Mouse (Mus musculus) left cerebral cortex, adult 2 months (tissue): Measurements from ENCODE around the gene Slc12a4. TPM values are rescaled to one million over a fixed set of nuclear protein-coding genes. Genes with fewer than 3 reads are reported as not detected.
"Not testable (repeated sequence)": the region's sequence is repeated elsewhere in the genome, so short reads cannot be mapped to it uniquely, and the experiment has no call there.

Source experiments
- DNase-seq, 2 experiments: peaks; one replicate each; pipeline ENCODE4 v3.0.0; 2021 to 2022; ENCODE audit warnings: low spot score in 2 of 2, mixed read lengths in 1 of 2; ENCODE audit errors: extremely low spot score in 1 of 2
- H3K27ac ChIP-seq: fragments of 200-600 bp; 2 replicates; pipeline ENCODE4 v1.8.1; 2022
- H3K4me3 ChIP-seq: fragments of 200-600 bp; 2 replicates; pipeline ENCODE4 v1.8.1; 2022
- CTCF ChIP-seq: fragments of 200-600 bp; IDR thresholded peaks from 2 replicates; pipeline ENCODE4 v1.8.1; 2022; ENCODE audit warnings: antibody characterized with exemption, mild to moderate bottlenecking, moderate library complexity
- intact Hi-C: fragments of 180-260 bp; cut with DNase I; formaldehyde crosslinking; loops from one replicate; pipeline ENCODE4 v1.15.1; 2025
- long read RNA-seq, 2 experiments: library from polyadenylated mRNA; stranded (forward); transcript quantifications; one replicate each; pipeline ENCODE4 v2.0.0; 2021; ENCODE audit warnings: borderline mapping rate in 2 of 2
- total RNA-seq, 2 experiments: library from RNA; stranded (reverse); gene quantifications; 2 replicates each; pipeline ENCODE4 v1.2.3; 2021

The Slc12a4 gene
- total RNA-seq: 10 to 100 TPM; 18.2 to 19.8 TPM
- long read RNA-seq, experiment 1, transcript Slc12a4-202 (24 exons, 3,755 nt): major isoform, 40 of 59 reads
- long read RNA-seq, experiment 1, partial matches to known transcripts: 9 of 59 reads
- long read RNA-seq, experiment 1, other reads (novel, unspliced or antisense): 10 of 59 reads
- long read RNA-seq, experiment 2, transcript Slc12a4-202 (24 exons, 3,755 nt): major isoform, 44 of 69 reads
- long read RNA-seq, experiment 2, partial matches to known transcripts: 13 of 69 reads
- long read RNA-seq, experiment 2, other reads (novel, unspliced or antisense): 11 of 69 reads

DNA sequence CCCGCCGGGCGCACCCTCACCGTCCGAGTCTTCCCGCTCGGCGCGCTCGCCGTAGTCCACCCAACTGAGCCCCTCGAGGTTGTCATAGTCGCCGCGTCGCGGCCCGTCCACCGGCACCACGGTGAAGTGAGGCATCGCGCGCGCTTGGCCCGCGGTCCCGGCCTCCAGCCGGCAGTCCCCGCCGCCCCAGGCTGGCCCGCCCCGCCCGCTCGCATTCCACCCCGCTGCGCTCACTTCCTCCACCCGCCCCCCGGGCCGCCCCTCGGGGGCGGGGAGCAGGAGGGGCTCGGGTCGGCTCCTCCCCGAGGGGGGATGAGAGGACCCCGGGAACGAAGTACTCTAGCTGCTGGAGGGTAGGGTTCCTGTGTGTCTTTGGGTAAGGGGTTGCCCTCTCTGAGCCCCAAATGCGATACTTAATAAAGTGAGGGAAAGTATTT lies at the start of gene Slc12a4:
Gene Slc12a4, minus strand, starts transcription at position 193 of the 437 bp plus-strand sequence.
- TF ChIP-seq CTCF: no peak
- peak within 1 kb of the TSS; percentile 70 for H3K4me3 ChIP-seq
- intact Hi-C loops: no loop called here
- peak within 1 kb of the TSS; percentile 83 for H3K27ac ChIP-seq
- DNase-seq: peak; percentile 33 to 55

DNA sequence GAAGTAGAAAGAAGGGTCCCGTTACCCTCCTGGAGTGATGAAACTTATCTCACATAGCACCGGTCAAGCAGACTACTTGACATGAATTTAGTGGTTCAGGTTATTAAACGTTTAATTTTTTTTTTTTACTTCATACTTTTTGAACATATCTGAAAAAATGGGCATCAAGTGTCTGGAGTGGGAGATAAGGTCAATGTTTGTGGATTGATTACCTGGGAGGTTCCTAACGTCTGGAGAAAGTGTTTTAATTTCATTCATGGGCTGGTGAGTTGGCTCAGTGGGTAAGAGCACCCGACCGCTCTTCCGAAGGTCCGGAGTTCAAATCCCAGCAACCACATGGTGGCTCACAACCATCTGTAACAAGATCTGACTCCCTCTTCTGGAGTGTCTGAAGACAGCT lies 46.3 kb upstream of the Slc12a4 start:
- not testable (repeated sequence) for DNase-seq, H3K4me3 ChIP-seq
- intact Hi-C loops: loop anchor here (5.0 kb wide), 1 partner anchor 160 kb away; the partner anchor contains the start of gene Cenpt

DNA sequence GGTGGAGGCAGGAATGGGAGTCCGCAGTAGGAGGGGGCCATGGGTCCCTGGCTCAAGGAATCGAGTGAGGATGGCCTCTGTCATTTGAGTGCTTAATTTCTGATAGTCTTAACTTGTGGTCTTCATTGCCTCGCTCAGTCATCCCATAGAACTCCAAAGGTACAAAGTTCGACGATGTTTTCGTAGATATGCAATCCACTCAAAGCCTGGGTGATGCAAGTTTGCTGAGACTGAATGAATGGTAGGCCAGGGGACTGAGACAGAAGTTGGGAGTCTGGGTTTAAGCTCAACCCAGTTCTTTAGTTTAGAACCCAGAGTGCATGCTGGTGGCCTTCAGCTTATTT lies 45.7 kb upstream of the Slc12a4 start, which contains the start of gene Ddx28:
Gene Ddx28, minus strand, starts transcription at position 240 of the 344 bp plus-strand sequence.
- peak within 1 kb of the TSS; percentile 99 for H3K4me3 ChIP-seq
- no peak for TF ChIP-seq CTCF
- intact Hi-C loops: loop anchor here (2.0 to 5.0 kb wide), 2 partner anchors 111 to 159 kb away; partner anchors contain the start of genes Cenpt and Pskh1
- no peak for DNase-seq
- peak within 1 kb of the TSS; percentile 81 for H3K27ac ChIP-seq

More for the DNA sequence above, 46.3 kb upstream of the Slc12a4 start:
- not testable (repeated sequence) for H3K27ac ChIP-seq

DNA sequence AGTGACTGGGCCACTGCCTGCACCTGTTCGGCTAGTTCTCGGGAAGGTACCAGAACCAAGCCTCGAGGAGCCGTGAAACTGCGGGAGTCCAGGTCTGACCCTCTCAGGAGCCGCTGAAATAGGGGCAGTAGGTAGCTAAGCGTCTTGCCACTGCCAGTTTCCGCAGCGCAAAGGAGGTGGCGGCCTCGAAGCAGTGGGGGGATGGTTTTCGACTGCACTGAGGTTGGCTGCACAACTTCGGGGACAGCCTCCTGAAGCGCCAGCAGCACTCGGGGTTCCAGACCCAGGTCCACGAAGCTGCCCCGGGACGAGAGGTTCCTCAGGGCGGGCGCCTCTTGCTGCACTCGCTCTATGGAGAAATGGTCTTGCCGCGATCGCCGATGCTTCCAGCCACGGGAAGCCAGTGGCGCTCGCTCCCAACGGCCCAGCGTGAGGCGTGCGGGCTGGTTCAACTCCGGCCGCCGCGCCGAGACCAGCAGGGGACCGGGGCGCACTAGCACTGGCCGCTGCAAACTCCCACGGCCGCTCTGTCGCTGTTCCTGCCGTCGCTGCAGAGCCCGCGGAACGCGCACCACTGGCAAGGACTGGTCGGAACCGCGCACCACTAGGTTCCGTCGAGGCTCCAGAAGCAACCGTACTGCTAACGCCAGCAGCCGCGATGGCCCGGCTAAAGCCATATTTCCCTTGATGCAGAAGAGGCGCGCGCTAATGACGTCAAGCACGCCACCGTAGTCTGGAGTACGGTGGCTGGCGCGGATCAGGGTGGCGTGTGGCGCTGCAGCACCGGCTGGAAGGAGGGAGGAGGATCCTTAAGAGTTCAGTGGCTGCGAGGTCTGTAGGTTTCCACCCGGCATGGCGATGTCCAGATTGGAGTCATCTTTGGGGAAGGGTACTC lies 45.1 kb upstream of the Slc12a4 start:
- intact Hi-C loops: loop anchor here (2.0 to 5.0 kb wide), 2 partner anchors 110 to 159 kb away; partner anchors contain the start of genes Cenpt and Pskh1
- H3K4me3 ChIP-seq: peak overlapping the region; percentile 99

DNA sequence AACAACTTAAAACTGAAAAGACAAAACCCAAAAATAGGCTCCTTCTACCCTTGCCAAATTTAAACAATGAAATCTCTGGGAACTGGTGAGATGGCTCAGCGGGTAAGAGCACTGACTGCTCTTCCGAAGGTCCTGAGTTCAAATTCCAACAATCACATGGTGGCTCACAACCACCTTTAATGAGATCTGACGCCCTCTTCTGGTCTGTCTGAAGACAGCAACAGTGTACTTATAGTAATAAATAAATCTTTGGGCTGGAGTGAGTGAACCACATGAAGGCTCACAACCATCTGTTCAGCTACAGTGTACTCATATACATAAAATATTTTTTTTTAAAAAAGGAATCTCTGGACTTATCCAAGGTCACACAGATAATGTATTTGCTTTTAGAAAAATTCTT lies 42.0 kb upstream of the Slc12a4 start:
- H3K4me3 ChIP-seq, intact Hi-C loops, DNase-seq, H3K27ac ChIP-seq: not testable (repeated sequence)
- peak; percentile 33 for TF ChIP-seq CTCF

More for the DNA sequence above, 45.1 kb upstream of the Slc12a4 start:
- TF ChIP-seq CTCF: no peak
- peak overlapping the region; percentile 81 for H3K27ac ChIP-seq
- peak; percentile 92 to 96 for DNase-seq

DNA sequence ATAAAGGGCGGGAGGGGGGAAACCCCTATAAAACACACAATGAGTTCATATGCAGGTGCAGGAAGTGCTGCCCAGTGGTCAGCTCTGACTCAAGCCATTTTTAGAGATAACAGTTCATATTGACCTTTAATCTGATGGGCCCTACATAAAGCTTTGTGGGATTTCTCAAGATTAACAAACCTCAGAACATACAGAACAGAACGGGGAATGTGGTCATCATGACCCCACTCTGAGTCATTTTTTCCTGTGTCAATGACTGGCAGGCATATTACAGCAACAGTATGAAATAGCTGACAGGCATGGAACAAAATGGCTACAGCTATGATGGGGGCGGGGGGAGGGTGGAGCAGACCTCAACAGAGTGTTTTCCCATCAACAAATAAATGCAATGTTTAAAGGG lies 41.2 kb upstream of the Slc12a4 start:
- intact Hi-C loops: no loop called here
- no peak for TF ChIP-seq CTCF
- no peak for DNase-seq
- no peak overlapping the region for H3K27ac ChIP-seq
- H3K4me3 ChIP-seq: no peak overlapping the region

DNA sequence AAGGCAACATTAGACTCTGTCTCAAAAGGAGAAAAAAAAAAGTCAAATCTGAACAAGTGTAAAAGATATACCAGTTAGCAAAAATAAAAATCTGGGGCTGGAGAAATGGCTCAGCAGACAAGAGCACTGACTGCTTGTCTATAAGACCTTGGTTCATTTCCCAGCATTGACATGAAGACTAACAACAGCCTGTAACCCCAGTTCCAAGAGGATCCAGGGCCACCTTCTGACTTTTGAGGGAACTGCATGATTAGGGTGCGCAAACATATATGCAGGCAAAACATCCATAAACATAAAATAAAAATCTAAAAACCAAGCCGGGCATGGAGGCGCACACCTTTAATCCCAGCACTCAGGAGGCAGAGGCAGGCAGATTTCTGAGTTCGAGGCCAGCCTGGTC lies 40.5 kb upstream of the Slc12a4 start:
- no peak overlapping the region for H3K27ac ChIP-seq
- intact Hi-C loops: no loop called here
- DNase-seq: no peak
- no peak overlapping the region for H3K4me3 ChIP-seq
- peak; percentile 12; the same call in 1 of the 2 replicates for TF ChIP-seq CTCF

DNA sequence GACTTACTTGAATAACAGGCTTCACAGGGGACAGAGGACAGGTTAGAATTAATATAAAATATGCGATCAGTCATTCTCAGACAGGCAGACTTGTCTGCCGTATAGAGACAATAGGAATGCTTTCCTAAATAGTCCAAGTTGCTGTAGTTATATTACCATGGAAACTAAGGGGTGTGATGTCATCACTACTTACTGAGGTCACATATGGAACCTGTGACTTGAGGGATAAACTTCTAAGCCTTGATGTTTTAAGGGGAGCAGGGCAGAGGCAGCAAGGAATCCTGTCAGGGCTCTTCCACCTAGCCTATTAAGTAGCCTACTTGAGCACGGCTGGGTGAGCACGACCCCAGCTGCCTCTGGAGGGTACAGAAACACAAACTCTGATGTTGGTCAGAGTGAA lies 40.0 kb upstream of the Slc12a4 start, which contains the start of gene Dpep2nb:
Gene Dpep2nb, minus strand, starts transcription at position 101 of the 400 bp plus-strand sequence.
- Histone ChIP-seq H3K27ac (no peak within 1 kb of the TSS), H3K4me3 (no peak within 1 kb of the TSS)
- intact Hi-C loops: no loop called here
- TF ChIP-seq CTCF: no peak
- DNase-seq: no peak

DNA sequence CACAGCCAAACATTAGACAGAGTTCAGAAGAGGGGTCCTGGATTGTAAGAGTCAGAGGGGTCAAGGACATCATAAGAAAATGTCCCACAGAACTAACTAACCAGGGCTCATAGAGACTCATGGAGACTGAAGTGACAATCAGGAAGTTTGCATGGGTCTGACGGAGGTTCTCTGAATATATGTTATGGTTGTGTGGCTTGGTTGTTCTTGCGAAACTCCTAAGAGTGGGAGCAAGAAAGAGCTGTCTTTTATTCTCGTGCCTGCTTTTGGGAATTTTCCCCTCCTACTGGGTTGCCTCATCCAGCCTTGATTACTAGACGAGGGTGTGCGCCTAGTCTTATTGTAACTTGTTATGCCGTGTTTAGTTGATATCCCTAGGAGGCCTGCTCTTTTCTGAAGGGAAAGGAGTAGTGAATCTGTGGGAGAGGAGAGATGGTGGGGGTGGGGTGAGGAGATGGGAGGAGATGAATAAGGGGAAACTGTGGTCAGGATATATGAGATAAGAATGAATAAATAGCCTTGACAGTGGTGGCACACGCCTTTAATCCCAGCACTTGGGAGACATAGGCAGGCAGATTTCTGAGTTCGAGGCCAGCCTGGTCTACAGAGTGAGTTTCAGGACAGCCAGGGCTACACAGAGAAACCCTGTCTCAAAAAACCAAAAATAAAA lies 38.8 kb upstream of the Slc12a4 start:
- Histone ChIP-seq H3K27ac (no peak overlapping the region), H3K4me3 (no peak overlapping the region)
- DNase-seq: no peak
- TF ChIP-seq CTCF: no peak
- intact Hi-C loops: no loop called here

DNA sequence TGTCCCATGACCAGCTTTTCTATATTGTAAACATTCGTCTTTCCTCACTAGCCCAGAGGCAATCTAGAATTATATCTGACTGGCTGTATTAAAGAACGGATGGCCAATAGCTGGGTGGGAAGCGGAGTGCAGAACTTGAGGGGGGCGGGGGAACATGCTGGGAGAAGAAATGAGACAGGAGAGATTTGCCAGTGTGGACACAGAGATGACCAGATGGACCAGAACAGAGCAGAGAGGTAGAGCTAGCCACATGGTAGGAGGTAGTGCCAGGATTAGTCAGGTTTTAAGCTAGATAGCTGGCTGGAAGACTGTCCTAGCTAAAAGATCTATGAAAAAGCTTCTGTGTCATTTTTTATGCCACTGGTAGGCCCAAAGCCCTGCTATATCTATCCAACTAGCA lies 36.0 kb upstream of the Slc12a4 start:
- intact Hi-C loops: no loop called here
- DNase-seq: no peak
- H3K27ac ChIP-seq: no peak overlapping the region
- H3K4me3 ChIP-seq: no peak overlapping the region
- TF ChIP-seq CTCF: no peak

DNA sequence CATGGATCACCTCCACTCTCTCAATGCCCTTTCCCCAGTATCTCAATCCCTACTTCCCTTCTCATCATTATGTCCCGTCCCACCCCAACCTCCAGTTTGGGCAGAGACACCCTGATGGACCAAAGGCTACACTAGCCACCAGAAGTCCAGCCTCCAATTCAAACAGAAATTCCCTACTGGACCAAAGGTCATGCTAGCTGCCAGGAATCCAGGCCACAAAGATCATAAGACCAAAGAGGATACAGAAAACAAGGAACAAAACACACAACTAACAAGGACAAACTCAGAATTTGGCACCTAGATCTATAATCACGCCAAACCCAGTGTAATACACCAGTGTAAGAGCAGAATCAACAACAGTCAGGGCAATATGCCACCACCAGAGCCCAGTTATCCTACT lies 33.1 kb upstream of the Slc12a4 start:
- Histone ChIP-seq H3K27ac (no peak overlapping the region), H3K4me3 (no peak overlapping the region)
- intact Hi-C loops: no loop called here
- DNase-seq: no peak
- TF ChIP-seq CTCF: no peak
